Mouse (Mus musculus): ENCODE data around the gene Nudt8. TPM values are rescaled to one million over a fixed set of nuclear protein-coding genes. Genes with fewer than 3 reads are reported as not detected.
"Not testable (repeated sequence)": the region's sequence is repeated elsewhere in the genome, so short reads cannot be mapped to it uniquely, and the experiment has no call there.

Nudt8 gene
- 0.45 and 0.73 TPM in 2 replicates for polyA plus RNA-seq (2012)

DNA sequence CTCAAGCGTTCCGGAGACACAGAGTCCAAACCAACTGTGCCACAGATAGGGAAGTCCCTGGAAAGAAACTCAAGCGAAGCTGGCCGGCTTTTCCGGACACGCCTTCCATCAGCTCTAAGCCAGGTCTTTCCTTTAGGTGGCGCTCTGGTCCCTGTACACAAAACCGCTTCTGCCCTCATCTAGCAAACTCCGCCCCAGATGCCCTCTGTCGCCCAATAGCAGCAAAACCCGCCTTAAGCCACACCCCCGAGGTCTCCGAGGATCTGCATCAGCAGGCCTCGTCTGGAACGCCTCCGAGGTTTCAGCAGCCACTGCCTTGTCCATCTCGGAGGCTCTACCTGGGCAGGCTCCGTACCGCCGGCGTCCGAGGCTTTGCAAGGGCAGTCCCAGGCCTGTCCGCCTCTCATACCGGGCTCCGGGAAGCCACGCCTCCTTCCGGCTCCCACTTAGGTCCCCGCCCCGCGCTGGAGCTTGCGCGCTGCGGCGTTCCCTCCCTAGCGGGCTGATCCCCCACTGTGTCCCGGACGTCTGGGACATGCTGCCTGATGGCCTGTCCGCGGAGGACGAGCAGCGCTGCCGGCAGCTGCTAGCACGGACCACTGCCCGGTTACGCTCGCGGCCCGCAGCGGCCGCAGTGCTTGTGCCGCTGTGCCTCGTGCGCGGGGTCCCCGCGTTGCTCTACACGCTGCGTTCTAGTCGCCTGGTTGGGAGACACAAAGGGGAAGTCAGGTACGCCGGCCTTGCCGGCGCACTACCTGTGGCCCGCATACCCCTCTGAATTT lies at the start of gene Nudt8, which contains the start of gene Gm49405:
TSS of gene Nudt8 (plus strand) at position 462 of the 782 bp plus-strand sequence.
TSS of gene Gm49405 (plus strand) at position 508 of the 782 bp plus-strand sequence.
- peaks cover 30% of the 10 kb centered on the region for H3K4me1 ChIP-seq (ENCODE audit: control insufficient read depth)
- peaks cover 9% of the 10 kb centered on the region for H3K36me3 ChIP-seq (ENCODE audit: control insufficient read depth)
- TF ChIP-seq GATA1 (IDR thresholded peaks at IDR 0.05; ENCODE audit: low read length), result no peak
- no peak for TF ChIP-seq TAL1 (IDR thresholded peaks at IDR 0.05; ENCODE audit: low read length)

DNA sequence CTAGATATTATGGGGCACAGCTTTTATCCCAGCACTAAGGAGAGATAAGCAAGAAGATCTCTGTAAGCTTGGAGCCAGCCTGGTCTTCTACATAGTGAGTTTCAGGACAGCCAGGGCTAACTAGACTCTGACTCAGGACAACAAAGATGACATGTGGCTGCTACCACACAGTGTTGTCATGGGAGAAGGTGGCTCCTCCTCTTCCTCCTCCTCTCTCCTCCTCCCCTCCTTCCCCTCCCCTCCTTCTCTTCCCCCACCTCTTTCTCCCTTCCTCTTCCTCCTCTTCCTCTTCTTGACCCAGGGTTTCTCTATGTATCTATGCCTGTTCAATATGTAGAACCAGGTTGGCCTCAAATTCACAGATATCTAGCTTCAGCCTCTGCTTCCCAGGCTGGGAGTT lies 48.9 kb upstream of the Nudt8 start:
- no peaks in the 10 kb centered on the region for H3K36me3 ChIP-seq (ENCODE audit: control insufficient read depth)
- H3K4me3 ChIP-seq (replicated peaks), result no peak overlapping the region
- H3K9me3 ChIP-seq (ENCODE audit: control insufficient read depth, low read length), result no peaks in the 10 kb centered on the region
- peaks cover 3% of the 10 kb centered on the region for H3K27me3 ChIP-seq (ENCODE audit: control insufficient read depth)
- TF ChIP-seq TAL1 (IDR thresholded peaks at IDR 0.05; ENCODE audit: low read length) (no peak), GATA1 (IDR thresholded peaks at IDR 0.05; ENCODE audit: low read length) (no peak)
- H3K4me1 ChIP-seq (ENCODE audit: control insufficient read depth), result no peaks in the 10 kb centered on the region

More for the DNA sequence above, at the start of gene Nudt8, which contains the start of gene Gm49405:
- Histone ChIP-seq H3K27me3 (ENCODE audit: control insufficient read depth) (no peaks in the 10 kb centered on the region; the same call in 1 of the 2 replicates), H3K9me3 (ENCODE audit: control insufficient read depth, low read length) (no peaks in the 10 kb centered on the region), H3K4me3 (replicated peaks) (peak within 1 kb of the TSS; percentile 83)

DNA sequence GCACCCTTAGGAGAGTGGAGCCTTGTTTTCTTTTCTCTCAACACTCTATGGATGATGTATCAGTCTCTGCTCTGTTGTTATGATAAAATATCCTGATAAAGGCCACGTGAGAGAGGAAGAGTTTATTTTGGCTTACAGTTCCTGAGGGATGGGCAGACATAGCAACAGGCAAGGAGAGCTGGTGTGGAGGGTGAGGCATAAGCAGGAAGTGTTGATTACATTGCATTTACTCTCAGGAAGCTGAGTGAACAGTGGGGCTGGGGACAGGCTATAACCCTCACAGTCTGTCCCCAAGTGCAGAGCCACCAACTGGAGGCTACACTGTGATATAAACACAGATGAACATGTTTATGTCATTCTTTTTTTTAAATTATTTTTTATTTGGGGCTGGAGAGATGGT lies 48.3 kb upstream of the Nudt8 start:
- H3K9me3 ChIP-seq (ENCODE audit: control insufficient read depth, low read length), result no peaks in the 10 kb centered on the region
- TF ChIP-seq GATA1 (IDR thresholded peaks at IDR 0.05; ENCODE audit: low read length), result no peak
- no peak for TF ChIP-seq TAL1 (IDR thresholded peaks at IDR 0.05; ENCODE audit: low read length)
- no peak overlapping the region for H3K4me3 ChIP-seq (replicated peaks)
- peaks cover 3% of the 10 kb centered on the region for H3K27me3 ChIP-seq (ENCODE audit: control insufficient read depth)
- H3K4me1 ChIP-seq (ENCODE audit: control insufficient read depth), result no peaks in the 10 kb centered on the region
- no peaks in the 10 kb centered on the region for H3K36me3 ChIP-seq (ENCODE audit: control insufficient read depth)

DNA sequence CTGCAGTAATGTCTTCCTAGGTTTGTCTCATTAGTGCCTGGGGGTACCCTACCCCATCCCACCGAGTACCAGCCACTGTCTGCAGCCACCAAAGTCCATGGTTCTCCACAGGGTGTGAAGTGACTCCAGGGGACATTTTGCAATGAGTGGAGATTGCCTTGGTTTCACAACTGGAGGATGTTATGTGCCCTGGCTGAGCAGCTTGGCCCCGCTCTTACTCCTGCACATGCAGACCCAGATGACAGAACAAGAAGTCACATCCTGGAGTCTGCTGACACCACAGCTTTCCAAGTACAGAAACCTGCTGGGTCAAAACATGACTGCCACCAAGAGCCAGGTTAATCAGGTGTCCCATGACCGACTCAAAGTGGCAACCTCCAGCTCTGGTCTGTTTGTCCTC lies 45.3 kb upstream of the Nudt8 start:
- Histone ChIP-seq H3K4me3 (replicated peaks) (no peak overlapping the region), H3K9me3 (ENCODE audit: control insufficient read depth, low read length) (no peaks in the 10 kb centered on the region), H3K36me3 (ENCODE audit: control insufficient read depth) (no peaks in the 10 kb centered on the region), H3K4me1 (ENCODE audit: control insufficient read depth) (no peaks in the 10 kb centered on the region), H3K27me3 (ENCODE audit: control insufficient read depth) (peaks cover 3% of the 10 kb centered on the region)
- TF ChIP-seq TAL1 (IDR thresholded peaks at IDR 0.05; ENCODE audit: low read length), result no peak
- no peak for TF ChIP-seq GATA1 (IDR thresholded peaks at IDR 0.05; ENCODE audit: low read length)

DNA sequence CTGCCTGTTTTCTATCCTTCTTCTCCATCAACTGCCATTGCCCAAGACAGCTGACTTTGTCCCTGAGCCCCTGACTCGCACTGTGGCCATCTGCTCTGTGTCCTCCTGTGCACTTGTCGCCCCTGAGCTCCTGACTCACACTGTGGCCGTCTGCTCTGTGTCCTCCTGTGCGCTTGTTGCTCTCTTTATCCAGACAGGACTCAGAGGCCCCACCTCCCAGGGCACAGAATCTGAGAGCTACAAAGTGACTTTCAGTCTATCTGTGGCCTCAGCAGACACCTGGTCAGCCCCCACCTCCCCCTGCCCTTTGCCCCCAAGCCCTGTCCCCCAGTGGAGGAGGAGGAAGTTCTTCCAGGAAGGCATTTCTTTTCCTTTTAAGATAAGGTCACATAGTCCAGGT lies 44.6 kb upstream of the Nudt8 start:
- Histone ChIP-seq H3K36me3 (ENCODE audit: control insufficient read depth) (no peaks in the 10 kb centered on the region), H3K4me1 (ENCODE audit: control insufficient read depth) (no peaks in the 10 kb centered on the region), H3K4me3 (replicated peaks) (no peak overlapping the region), H3K9me3 (ENCODE audit: control insufficient read depth, low read length) (no peaks in the 10 kb centered on the region), H3K27me3 (ENCODE audit: control insufficient read depth) (peaks cover 3% of the 10 kb centered on the region)
- TF ChIP-seq GATA1 (IDR thresholded peaks at IDR 0.05; ENCODE audit: low read length) (no peak), TAL1 (IDR thresholded peaks at IDR 0.05; ENCODE audit: low read length) (no peak)

DNA sequence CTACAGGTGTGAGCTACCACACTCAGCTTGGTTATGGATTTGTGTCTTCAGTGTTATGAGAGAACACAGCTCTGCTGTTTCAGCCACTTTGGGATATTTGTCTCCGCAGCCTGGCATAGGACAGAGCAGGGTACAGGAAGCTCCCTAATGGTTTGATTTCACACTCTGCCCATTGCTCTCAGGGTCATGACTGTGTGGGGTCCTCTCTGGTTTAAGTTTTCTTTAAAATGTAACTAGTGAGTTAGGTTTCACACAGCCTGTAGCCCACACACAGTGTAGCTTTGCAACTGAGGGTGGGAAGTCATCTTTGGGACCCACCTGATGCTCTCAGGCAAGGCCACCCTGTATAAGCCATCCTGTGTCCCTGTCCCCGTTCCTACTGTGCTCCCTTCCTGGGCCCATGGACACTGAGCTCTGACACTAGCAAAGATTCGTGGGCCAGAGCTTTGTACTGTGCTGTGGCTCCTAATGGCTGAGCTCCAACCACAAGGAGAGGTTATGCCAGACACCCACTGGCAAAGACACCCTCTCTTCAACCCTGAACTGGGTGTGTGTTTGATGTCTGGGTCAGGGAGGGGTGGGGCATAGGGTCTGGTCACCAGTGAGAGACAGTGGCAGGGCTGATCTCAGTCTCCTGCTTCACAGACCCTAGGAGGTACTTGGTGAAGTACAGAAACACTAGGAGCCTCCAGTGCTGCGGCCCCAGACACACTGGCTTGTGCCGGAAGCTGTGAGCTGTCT lies 42.9 kb upstream of the Nudt8 start:
- not testable (repeated sequence) for H3K27me3 ChIP-seq (ENCODE audit: control insufficient read depth); H3K4me3 ChIP-seq (replicated peaks); H3K9me3 ChIP-seq (ENCODE audit: control insufficient read depth, low read length)

GRCm38 (mm10) chr19:3958470-3958869 lies 41.9 kb upstream of the Nudt8 start, which contains the start of gene Aldh3b3:
Gene Aldh3b3, plus strand, starts transcription at chr19:3958645.
- TF ChIP-seq GATA1 (IDR thresholded peaks at IDR 0.05; ENCODE audit: low read length) (no peak), TAL1 (IDR thresholded peaks at IDR 0.05; ENCODE audit: low read length) (no peak)
- no peaks in the 10 kb centered on the region for H3K4me1 ChIP-seq (ENCODE audit: control insufficient read depth)
- peaks cover 3% of the 10 kb centered on the region for H3K27me3 ChIP-seq (ENCODE audit: control insufficient read depth)
- H3K9me3 ChIP-seq (ENCODE audit: control insufficient read depth, low read length), result no peaks in the 10 kb centered on the region
- H3K36me3 ChIP-seq (ENCODE audit: control insufficient read depth), result no peaks in the 10 kb centered on the region
- H3K4me3 ChIP-seq (replicated peaks), result no peak within 1 kb of the TSS

More for the DNA sequence above, 42.9 kb upstream of the Nudt8 start:
- H3K36me3 ChIP-seq (ENCODE audit: control insufficient read depth); H3K4me1 ChIP-seq (ENCODE audit: control insufficient read depth): not testable (repeated sequence)

- no peaks in the 10 kb centered on the region for H3K4me1 ChIP-seq (ENCODE audit: control insufficient read depth)
- TF ChIP-seq TAL1 (IDR thresholded peaks at IDR 0.05; ENCODE audit: low read length), result no peak
- TF ChIP-seq GATA1 (IDR thresholded peaks at IDR 0.05; ENCODE audit: low read length), result no peak
- no peaks in the 10 kb centered on the region for H3K9me3 ChIP-seq (ENCODE audit: control insufficient read depth, low read length)
- no peak overlapping the region for H3K4me3 ChIP-seq (replicated peaks)
- peaks cover 3% of the 10 kb centered on the region for H3K27me3 ChIP-seq (ENCODE audit: control insufficient read depth)
- H3K36me3 ChIP-seq (ENCODE audit: control insufficient read depth), result no peaks in the 10 kb centered on the region
Observed at GRCm38 (mm10) chr19:3959030-3959429, 41.4 kb upstream of the Nudt8 start.

- H3K9me3 ChIP-seq (ENCODE audit: control insufficient read depth, low read length), result no peaks in the 10 kb centered on the region
- peaks cover 3% of the 10 kb centered on the region for H3K27me3 ChIP-seq (ENCODE audit: control insufficient read depth)
- TF ChIP-seq TAL1 (IDR thresholded peaks at IDR 0.05; ENCODE audit: low read length), result no peak
- no peaks in the 10 kb centered on the region for H3K36me3 ChIP-seq (ENCODE audit: control insufficient read depth)
- H3K4me1 ChIP-seq (ENCODE audit: control insufficient read depth), result no peaks in the 10 kb centered on the region
- H3K4me3 ChIP-seq (replicated peaks), result no peak overlapping the region
Observed at GRCm38 (mm10) chr19:3960211-3960610, 40.2 kb upstream of the Nudt8 start.

DNA sequence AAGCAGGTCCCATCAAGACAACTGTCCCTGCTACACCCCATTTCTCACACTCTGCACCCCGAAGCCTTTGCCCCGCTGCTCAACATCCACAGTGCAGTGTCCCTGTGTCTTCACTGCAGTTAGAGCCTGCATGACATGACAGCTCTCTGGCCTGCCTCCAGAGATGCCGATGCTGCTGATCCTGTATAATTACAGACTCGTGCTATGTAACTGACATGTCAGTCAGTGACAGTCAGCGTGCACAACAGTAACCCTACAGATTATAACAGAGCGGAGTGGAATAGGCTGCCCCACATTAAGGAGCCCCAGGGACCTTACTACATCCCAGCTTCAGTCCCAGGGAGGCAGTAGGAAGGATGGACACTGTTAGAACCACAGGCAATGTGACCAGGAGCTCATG lies 38.6 kb upstream of the Nudt8 start:
- H3K4me1 ChIP-seq (ENCODE audit: control insufficient read depth); H3K36me3 ChIP-seq (ENCODE audit: control insufficient read depth); H3K27me3 ChIP-seq (ENCODE audit: control insufficient read depth); H3K4me3 ChIP-seq (replicated peaks); H3K9me3 ChIP-seq (ENCODE audit: control insufficient read depth, low read length): not testable (repeated sequence)
